Mouse (Mus musculus) spleen, adult 2 months (tissue): ENCODE measurements at regions not wholly inside any gene's neighbourhood (a gene's known extent, or its start where the extent isn't known, plus 50 kb on each side); places are given as distances from the start of the nearest gene placed in this dataset.
A peak's percentile ranks its signal among the peaks of the same experiment; 100 is the strongest.

Experiments used
- DNase-seq, 2 experiments: peaks; one replicate each; pipeline versions ENCODE4 v3.0.0 to v3.0.0-alpha.2; 2012 to 2021; ENCODE audit warnings: low spot score in 2 of 2, low read depth in 1 of 2
- H3K27ac ChIP-seq: fragments of 200-500 bp; 2 replicates; pipeline ENCODE4 v1.5.1; 2012; ENCODE audit warnings: low read length, inconsistent platforms; ENCODE audit not compliant: insufficient read depth
- H3K27me3 ChIP-seq: fragments of 200-500 bp; 2 replicates; pipeline ENCODE4 v1.6.1; 2012; ENCODE audit warnings: mild to moderate bottlenecking, moderate library complexity, low read length, inconsistent platforms; ENCODE audit not compliant: control insufficient read depth, insufficient read depth
- H3K36me3 ChIP-seq: fragments of 200-500 bp; 2 replicates; pipeline ENCODE4 v1.6.1; 2012; ENCODE audit warnings: mild to moderate bottlenecking, low read length, inconsistent platforms; ENCODE audit not compliant: control insufficient read depth, insufficient read depth
- H3K4me1 ChIP-seq: fragments of 200-500 bp; 2 replicates; pipeline ENCODE4 v1.6.1; 2011; ENCODE audit warnings: inconsistent platforms; ENCODE audit not compliant: control insufficient read depth, insufficient read depth, insufficient read length
- H3K4me3 ChIP-seq: fragments of 200-500 bp; 2 replicates; pipeline ENCODE4 v1.5.1; 2011; ENCODE audit warnings: mild to moderate bottlenecking, inconsistent platforms; ENCODE audit not compliant: insufficient read depth, insufficient read length; ENCODE audit errors: extremely low read depth
- CTCF ChIP-seq: fragments of 200-500 bp; IDR thresholded peaks from 2 replicates; pipeline ENCODE4 v1.5.1; 2011; ENCODE audit warnings: mild to moderate bottlenecking, inconsistent platforms; ENCODE audit not compliant: insufficient read depth, insufficient read length, insufficient replicate concordance; ENCODE audit errors: extremely low read depth
- POLR2A ChIP-seq: fragments of 200-500 bp; IDR thresholded peaks from 2 replicates; pipeline ENCODE4 v1.6.1; 2011; ENCODE audit warnings: low read depth, low read length, inconsistent platforms
- WGBS: fragments of 180-500 bp; shearing (Covaris S2); methylation state at CpG from one replicate; pipeline ENCODE4 v1.1.7; 2018; 5-methylcytosine and 5-hydroxymethylcytosine counted together

DNA sequence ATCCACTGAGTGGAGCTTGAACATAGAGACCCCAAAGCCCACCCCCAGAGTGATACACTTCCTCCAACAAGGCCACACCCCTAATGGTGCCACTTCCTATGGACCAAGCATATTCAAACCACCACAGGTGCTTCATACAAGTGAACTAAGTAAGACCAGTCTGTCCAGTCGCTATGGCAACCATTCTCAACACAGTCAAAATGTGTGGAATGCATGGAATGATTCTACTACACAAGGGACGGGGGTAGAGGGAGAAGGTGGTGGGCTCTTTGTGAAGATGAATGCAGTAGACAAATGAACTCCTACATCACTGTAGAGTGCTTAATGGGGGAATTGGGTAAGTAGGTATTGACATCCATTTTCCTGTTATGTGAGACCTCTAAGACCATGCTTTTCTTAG, 180.1 kb upstream of the Sp4 start:
- no peak for DNase-seq
- Histone ChIP-seq H3K4me3 (no peak overlapping the region), H3K27ac (no peak overlapping the region), H3K4me1 (no peaks in the 10 kb centered on the region), H3K27me3 (no peaks in the 10 kb centered on the region), H3K36me3 (no peaks in the 10 kb centered on the region)
- 82% methylated on average over 2 of the region's 2 CpGs for WGBS
- TF ChIP-seq CTCF, result no peak
- no peak for TF ChIP-seq POLR2A

DNA sequence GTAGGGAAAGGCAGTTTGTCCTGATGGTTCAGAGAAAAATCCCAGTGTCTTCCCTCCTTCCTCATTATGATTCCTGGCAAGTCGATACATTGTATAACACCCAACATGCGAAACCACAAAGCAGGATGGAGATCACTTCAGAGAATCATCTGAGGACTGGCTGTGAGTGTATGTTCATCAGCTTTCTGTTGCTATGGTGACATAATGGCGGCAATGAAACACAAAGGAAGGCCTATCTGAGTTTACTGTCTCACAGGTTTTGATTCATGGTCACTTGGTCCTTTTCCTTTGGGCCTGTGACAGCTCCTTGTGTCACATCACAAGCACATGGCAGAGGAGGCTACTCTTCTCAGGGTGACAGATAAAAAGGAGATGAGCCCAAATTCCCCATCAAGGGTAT, 173.5 kb upstream of the Sp4 start:
- Histone ChIP-seq H3K27ac (no peak overlapping the region), H3K27me3 (no peaks in the 10 kb centered on the region; the same call in 1 of the 2 replicates), H3K4me1 (no peaks in the 10 kb centered on the region), H3K36me3 (no peaks in the 10 kb centered on the region), H3K4me3 (no peak overlapping the region)
- no peak for DNase-seq
- no peak for TF ChIP-seq POLR2A
- no peak for TF ChIP-seq CTCF
- WGBS, result 81% methylated on average over 3 of the region's 3 CpGs

DNA sequence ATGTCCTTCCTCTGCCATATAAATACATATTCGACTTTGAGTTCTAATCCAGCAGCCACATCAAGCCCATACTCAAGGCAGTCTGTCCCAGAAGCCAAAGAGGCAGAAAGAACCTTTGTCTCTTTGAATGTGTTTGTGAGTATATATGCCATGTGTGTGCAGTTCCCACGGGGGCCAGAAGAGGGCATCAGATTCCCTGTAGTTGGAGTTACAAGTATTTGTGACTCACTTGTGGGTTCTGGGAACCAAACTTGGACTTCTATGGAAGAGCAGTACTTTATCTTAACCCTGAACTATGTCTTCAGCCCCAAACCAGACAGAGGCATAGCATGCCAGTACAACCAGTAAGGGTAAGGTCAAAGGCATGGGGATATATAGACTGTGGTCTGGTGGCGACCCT, 165.6 kb upstream of the Sp4 start:
- Histone ChIP-seq H3K36me3 (no peaks in the 10 kb centered on the region), H3K27ac (no peak overlapping the region), H3K27me3 (no peaks in the 10 kb centered on the region; the same call in 1 of the 2 replicates), H3K4me3 (no peak overlapping the region), H3K4me1 (no peaks in the 10 kb centered on the region)
- WGBS, result 76% methylated on average over 3 of the region's 3 CpGs
- DNase-seq, result no peak
- TF ChIP-seq POLR2A (no peak), CTCF (no peak)

DNA sequence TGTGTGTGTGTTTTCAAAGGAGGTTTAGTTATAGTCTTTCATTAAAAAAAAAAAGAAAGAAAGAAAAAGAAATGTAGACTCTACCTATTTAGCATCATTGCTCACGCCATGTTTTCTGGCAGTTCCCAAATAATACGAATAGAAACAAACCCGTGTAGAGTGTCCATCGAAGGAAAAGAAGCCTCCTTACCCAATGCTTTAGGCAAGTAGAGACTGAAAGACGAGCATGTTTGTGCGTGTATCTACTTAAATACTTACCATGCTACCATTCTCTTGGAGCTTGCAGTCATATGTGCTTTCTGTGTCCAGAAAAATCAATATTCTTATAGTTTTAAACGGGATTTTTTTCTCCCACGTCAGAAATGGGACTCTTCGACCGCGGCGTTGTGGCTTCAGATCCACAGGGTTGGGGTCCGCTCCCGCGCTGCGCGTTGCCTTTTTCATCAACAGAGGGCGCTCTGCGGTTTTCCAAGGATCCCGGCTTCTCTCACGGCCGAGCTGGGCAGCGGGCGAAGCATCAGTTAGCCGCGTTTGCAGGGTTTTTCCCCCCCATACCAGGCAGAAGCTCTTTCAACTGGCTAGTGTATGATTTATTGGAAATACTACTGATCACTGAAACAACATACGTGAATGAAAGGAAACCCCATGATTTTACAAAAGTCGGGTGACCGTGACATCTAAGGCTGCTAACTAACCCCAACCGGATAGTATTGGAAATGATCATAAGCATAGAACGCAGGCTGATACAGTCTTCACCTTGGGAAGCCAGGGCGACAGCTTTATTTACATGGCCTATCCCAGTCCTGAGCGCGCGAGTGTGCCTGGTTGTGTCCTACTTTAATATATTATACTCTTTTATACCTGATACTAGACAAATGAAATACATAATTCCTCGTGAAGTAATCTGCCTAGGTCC, 156.5 kb upstream of the Sp4 start:
- 16% methylated on average over 36 of the region's 36 CpGs for WGBS
- no peak for TF ChIP-seq POLR2A
- peak; percentile 28; the same call in 1 of the 2 replicates for TF ChIP-seq CTCF
- H3K27ac ChIP-seq, result no peak overlapping the region
- H3K4me1 ChIP-seq, result 0 out of 2 replicates have a peak, but pooled peaks cover 2% of the 10 kb centered on the region
- no peaks in the 10 kb centered on the region for H3K36me3 ChIP-seq
- DNase-seq, result peak in 1 of 2 experiments; percentile 11
- peaks cover 4% of the 10 kb centered on the region for H3K27me3 ChIP-seq
- H3K4me3 ChIP-seq, result no peak overlapping the region

DNA sequence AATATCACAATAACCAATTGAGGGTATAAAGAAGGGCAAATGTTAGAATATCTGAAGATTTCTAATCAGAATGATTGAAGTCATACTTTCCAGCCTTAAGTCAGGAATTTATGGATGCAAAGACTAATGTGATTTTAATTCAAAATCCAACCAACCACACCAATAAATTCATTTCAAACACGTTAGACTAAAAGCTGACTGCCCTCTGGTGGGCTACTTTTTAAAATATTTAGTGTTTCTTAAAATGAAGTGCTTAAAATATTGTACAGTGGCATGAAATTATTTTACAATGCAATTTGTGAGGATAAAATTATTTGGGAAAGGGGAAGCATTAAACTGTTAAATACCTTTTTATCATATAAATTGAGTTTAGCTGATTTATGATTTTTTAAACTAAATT, 154.4 kb upstream of the Sp4 start:
- no peak overlapping the region for H3K4me3 ChIP-seq

DNA sequence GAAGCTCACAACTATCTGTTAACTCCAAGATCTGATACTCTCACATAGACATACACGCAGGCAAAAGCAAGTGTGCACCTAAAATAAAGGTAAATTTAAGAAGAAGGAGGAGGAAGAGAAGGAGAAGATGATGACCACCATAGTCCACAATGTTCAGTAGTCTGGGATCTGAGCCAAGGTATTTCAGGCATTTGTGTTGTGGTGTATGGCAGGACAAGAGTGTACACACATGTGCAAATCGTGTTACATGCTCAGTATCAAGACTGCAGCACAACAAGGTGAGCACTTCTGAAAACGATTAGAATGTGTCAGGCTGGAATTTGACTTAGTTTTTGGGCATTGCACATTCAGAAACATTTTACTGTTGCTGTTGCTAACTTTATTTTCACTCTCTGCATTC, 138.4 kb upstream of the Sp4 start:
- Histone ChIP-seq H3K27me3 (no peaks in the 10 kb centered on the region), H3K36me3 (no peaks in the 10 kb centered on the region), H3K27ac (no peak overlapping the region), H3K4me3 (no peak overlapping the region), H3K4me1 (no peaks in the 10 kb centered on the region)
- WGBS, result 80% methylated on average over 3 of the region's 3 CpGs
- no peak for DNase-seq
- no peak for TF ChIP-seq POLR2A
- TF ChIP-seq CTCF, result no peak

More for the DNA sequence above, 154.4 kb upstream of the Sp4 start:
- Histone ChIP-seq H3K27me3 (peaks cover 4% of the 10 kb centered on the region), H3K27ac (no peak overlapping the region), H3K36me3 (no peaks in the 10 kb centered on the region), H3K4me1 (0 out of 2 replicates have a peak, but pooled peaks cover under 1% of the 10 kb centered on the region)
- WGBS, result 6% methylated on average over 1 of the region's 1 CpGs
- DNase-seq, result no peak
- TF ChIP-seq POLR2A (no peak), CTCF (no peak)

DNA sequence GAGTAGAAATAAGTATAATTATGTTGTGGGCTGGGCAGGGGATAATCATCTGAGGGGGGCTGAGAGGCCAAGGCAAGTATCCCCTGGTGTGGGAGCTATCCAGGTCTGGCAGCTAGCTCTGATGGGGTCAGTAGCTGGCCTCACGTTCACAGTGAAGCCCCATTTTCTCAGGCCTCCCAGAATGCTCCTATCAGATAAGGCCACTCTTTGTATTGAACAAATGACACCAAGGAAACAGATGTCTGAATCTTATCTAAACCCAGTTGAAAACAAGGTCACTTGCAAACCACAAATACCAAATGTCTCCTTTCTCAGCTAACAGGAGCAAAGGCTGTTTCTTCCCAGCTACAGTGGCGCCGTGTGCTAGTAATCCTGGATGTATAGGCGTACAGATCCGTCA, 137.6 kb upstream of the Sp4 start:
- H3K4me1 ChIP-seq, result no peaks in the 10 kb centered on the region
- no peaks in the 10 kb centered on the region for H3K27me3 ChIP-seq
- no peaks in the 10 kb centered on the region for H3K36me3 ChIP-seq
- no peak overlapping the region for H3K4me3 ChIP-seq
- 75% methylated on average over 5 of the region's 5 CpGs for WGBS
- TF ChIP-seq CTCF (no peak), POLR2A (no peak)
- DNase-seq, result no peak
- no peak overlapping the region for H3K27ac ChIP-seq
